Mouse (Mus musculus) bone marrow macrophage, adult 2 months (primary cell): ENCODE measurements around the gene Dek.

Experiments
- CTCF ChIP-seq: IDR thresholded peaks from 2 replicates; pipeline ENCODE4 v1.5.1; 2012; ENCODE audit warnings: low read depth, mild to moderate bottlenecking, low read length, moderate library complexity
- POLR2A ChIP-seq: IDR thresholded peaks from 2 replicates; pipeline ENCODE4 v1.6.1; 2012; ENCODE audit warnings: mild to moderate bottlenecking, low read depth, low read length, borderline replicate concordance

DNA sequence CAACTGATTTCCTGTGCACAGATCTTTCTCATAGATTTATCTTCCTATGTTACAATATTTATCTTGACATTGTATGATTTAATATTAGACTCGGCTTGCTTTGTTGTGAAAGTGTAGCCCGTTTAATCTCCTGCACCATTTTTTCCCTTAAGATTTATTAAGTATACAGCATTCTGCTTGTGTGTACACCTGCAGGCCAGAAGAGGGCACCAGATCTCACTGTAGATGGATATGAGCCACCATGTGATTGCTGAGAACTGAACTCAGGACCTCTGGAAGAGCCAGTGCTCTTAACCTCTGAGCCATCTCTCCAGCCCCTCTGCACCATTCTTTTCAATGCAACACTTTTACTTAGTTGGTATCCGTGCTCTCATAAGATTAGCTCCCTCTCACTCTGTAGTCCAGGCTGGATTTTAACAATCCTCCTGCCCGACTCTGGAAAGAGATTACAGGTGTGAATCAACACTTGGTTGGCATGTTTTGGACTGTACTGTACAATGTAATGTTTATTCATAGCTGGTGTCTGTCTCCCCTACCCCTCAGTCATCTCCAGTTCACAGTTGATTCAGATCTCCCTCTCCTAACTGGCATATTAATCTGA lies 25.0 kb downstream of the Dek start:
- TF ChIP-seq CTCF: no peak
- TF ChIP-seq POLR2A: no peak
